Mouse (Mus musculus): ENCODE results near the gene Rnd1. TPM values are rescaled to one million over a fixed set of nuclear protein-coding genes. Genes with fewer than 3 reads are reported as not detected.

The Rnd1 gene
- total RNA-seq (2023; ENCODE audit: inconsistent age) = 0.63 to 1.6 TPM in 2 of 4 replicates, not detected in the others

GRCm38 (mm10) chr15:98676940-98677728 is at the start of gene Rnd1:
Rnd1 (minus strand) TSS chr15:98677461.

GRCm38 (mm10) chr15:98707766-98708372 is 30.6 kb upstream of the Rnd1 start, which contains the start of gene Ccdc65:
Ccdc65 (plus strand) TSS chr15:98708207.

GRCm38 (mm10) chr15:98662567-98663545 is 14.4 kb downstream of the Rnd1 start, which contains the start of gene Ddx23:
Ddx23 (minus strand) TSS chr15:98662894.

GRCm38 (mm10) chr15:98630540-98630939 is 46.7 kb downstream of the Rnd1 start, which contains the start of gene Cacnb3:
Cacnb3 (plus strand) TSS chr15:98630840.

Other genes starting within 250 kb of the Rnd1 start
- gene Olfr282, start 246.2 kb downstream of the Rnd1 start, total RNA-seq (2023; ENCODE audit: inconsistent age) = not detected in 4 replicates
- not detected in 4 replicates for gene Olfr281, start 224.9 kb downstream of the Rnd1 start, total RNA-seq (2023; ENCODE audit: inconsistent age)
- gene OR5BS1P, start 207.6 kb downstream of the Rnd1 start, total RNA-seq (2023; ENCODE audit: inconsistent age) = not detected in 4 replicates
- 0.93 TPM in 1 of 4 replicates, not detected in the others for gene Lalba, start 194.7 kb downstream of the Rnd1 start, total RNA-seq (2023; ENCODE audit: inconsistent age)
- gene Olfr279, start 185.1 kb downstream of the Rnd1 start, total RNA-seq (2023; ENCODE audit: inconsistent age) = not detected in 4 replicates
- gene Kansl2, start 143.2 kb downstream of the Rnd1 start, total RNA-seq (2023; ENCODE audit: inconsistent age) = 70.2 to 77.7 TPM (median 72.9 TPM) in 4 replicates
- gene Ccnt1, start 106.5 kb downstream of the Rnd1 start, total RNA-seq (2023; ENCODE audit: inconsistent age) = 128 to 168 TPM (median 160 TPM) in 4 replicates
- not detected in 4 replicates for gene 4930415O20Rik, start 106.5 kb downstream of the Rnd1 start, total RNA-seq (2023; ENCODE audit: inconsistent age)
- gene Adcy6, start 67.4 kb downstream of the Rnd1 start, total RNA-seq (2023; ENCODE audit: inconsistent age) = 1.5 to 2.6 TPM (median 2.3 TPM) in 4 replicates
- gene Cacnb3, start 46.6 kb downstream of the Rnd1 start, total RNA-seq (2023; ENCODE audit: inconsistent age) = not detected in 4 replicates
- 129 to 154 TPM (median 140 TPM) in 4 replicates for gene Ddx23, start 14.6 kb downstream of the Rnd1 start, total RNA-seq (2023; ENCODE audit: inconsistent age)
- gene Ccdc65, start 30.7 kb upstream of the Rnd1 start, total RNA-seq (2023; ENCODE audit: inconsistent age) = not detected in 4 replicates
- gene Fkbp11, start 50.7 kb upstream of the Rnd1 start, total RNA-seq (2023; ENCODE audit: inconsistent age) = 15.1 to 21.5 TPM (median 17.9 TPM) in 4 replicates
- 87.1 to 90.8 TPM (median 87.3 TPM) in 4 replicates for gene Arf3, start 85.8 kb upstream of the Rnd1 start, total RNA-seq (2023; ENCODE audit: inconsistent age)
- gene Wnt10b, start 100.7 kb upstream of the Rnd1 start, total RNA-seq (2023; ENCODE audit: inconsistent age) = 0.29 to 1.7 TPM (median 1.0 TPM) in 4 replicates
- not detected in 4 replicates for gene Wnt1, start 112.4 kb upstream of the Rnd1 start, total RNA-seq (2023; ENCODE audit: inconsistent age)
- 0.27 to 0.60 TPM (median 0.48 TPM) in 4 replicates for gene Ddn, start 132.0 kb upstream of the Rnd1 start, total RNA-seq (2023; ENCODE audit: inconsistent age)
- 75.5 to 85.9 TPM (median 77.7 TPM) in 4 replicates for gene Prkag1, start 154.1 kb upstream of the Rnd1 start, total RNA-seq (2023; ENCODE audit: inconsistent age)
- gene Kmt2d, start 193.7 kb upstream of the Rnd1 start, total RNA-seq (2023; ENCODE audit: inconsistent age) = 168 to 182 TPM (median 176 TPM) in 4 replicates
- 18.3 to 23.1 TPM (median 21.3 TPM) in 4 replicates for gene Rhebl1, start 217.1 kb upstream of the Rnd1 start, total RNA-seq (2023; ENCODE audit: inconsistent age)
- 0.80 TPM in 1 of 4 replicates, not detected in the others for gene Dhh, start 221.1 kb upstream of the Rnd1 start, total RNA-seq (2023; ENCODE audit: inconsistent age)
- gene Lmbr1l, start 240.8 kb upstream of the Rnd1 start, total RNA-seq (2023; ENCODE audit: inconsistent age) = 228 to 245 TPM (median 238 TPM) in 4 replicates